ENCODE assay signal across 10 mouse cellular contexts in the genomic region with DNA sequence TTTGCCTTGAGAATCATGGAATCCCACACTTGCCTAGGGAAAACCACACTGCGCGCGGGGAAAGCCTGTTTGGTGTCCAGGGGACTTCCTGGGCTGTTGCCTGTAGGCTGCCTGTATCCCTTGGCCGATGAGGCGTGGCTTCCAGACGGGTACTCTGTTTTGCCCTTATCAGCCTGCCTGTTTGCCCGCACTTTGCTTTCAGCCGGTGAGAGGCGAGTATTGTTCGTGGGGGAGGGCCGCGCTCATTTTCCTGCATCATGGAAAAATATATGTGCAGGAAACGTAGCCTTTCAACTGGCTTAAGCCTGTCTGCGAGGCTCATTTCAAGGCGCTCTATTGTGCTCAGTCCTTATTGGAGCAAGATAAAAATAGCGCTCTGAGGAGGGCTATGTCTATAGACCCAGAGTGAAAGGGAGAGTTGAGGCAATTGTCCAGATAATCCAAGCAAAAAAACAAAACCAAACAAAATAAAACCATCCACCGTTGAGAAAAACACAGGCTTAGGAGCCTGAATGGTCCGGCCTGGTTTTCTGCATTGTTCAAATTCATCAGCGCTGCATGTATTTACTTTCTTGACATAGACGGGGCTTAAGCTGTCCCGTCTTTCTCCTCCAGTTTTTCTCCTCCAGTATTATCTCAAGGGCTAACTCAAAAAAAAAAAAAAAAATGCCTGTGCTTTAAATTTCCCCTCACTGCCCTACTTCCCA.
DNase-seq lines count a peak whose midpoint lies in the region; ATAC-seq and TF ChIP-seq lines count a peak whose summit lies in the region.
"Had no signal": no experiment of that assay in that cellular context is flagged by ENCODE, and none has a peak within 500 bp of the region (broad histone marks: within the 10 kb centered on the region; RNA-seq: fewer than 3 reads in every experiment).

No protein-coding gene starts in this region.

- peaks cover 2 to 3% of the 10 kb centered on the region in 2 experiments; a peak in 1 of 4 replicates for H3K4me1 ChIP-seq in ES-E14 (ENCODE audit: control insufficient read depth in 2 of 2, insufficient read depth in 2 of 2, low read length in 2 of 2, poor library complexity in 1 of 2)
- H3K4me1 ChIP-seq in embryonic facial prominence, embryonic 11.5 days (ENCODE audit: control insufficient read depth, insufficient read depth, low read length): no peaks in the 10 kb centered on the region
- H3K4me1 ChIP-seq in intestine, embryonic 16.5 days (ENCODE audit: control insufficient read depth, insufficient read depth, low read length): 0 out of 2 replicates have a peak, but pooled peaks cover 3% of the 10 kb centered on the region

- no peaks in the 10 kb centered on the region for H3K27me3 ChIP-seq in embryonic facial prominence, embryonic 11.5 days (ENCODE audit: control insufficient read depth, insufficient read depth, low read length)
- no peaks in the 10 kb centered on the region for H3K27me3 ChIP-seq in intestine, embryonic 16.5 days (replicated peaks; ENCODE audit: control insufficient read depth, insufficient read depth, low read length)
- H3K27me3 ChIP-seq: Patski had no signal

- peak overlapping the region in 1 of 2 experiments; percentile 32; a peak in 2 of 4 replicates for H3K4me3 ChIP-seq in ES-E14 (ENCODE audit: insufficient read depth in 1 of 2, low read depth in 1 of 2, low read length in 2 of 2, poor library complexity in 1 of 2, severe bottlenecking in 1 of 2)
- H3K4me3 ChIP-seq in embryonic facial prominence, embryonic 11.5 days (ENCODE audit: low read depth, low read length): no peak overlapping the region
- H3K4me3 ChIP-seq in intestine, embryonic 16.5 days (ENCODE audit: low read length): peak overlapping the region; percentile 13; the same call in 1 of the 2 replicates
- H3K4me3 ChIP-seq: myocyte had no signal

- no peaks in the 10 kb centered on the region for H3K9me3 ChIP-seq in ES-E14 (ENCODE audit: control insufficient read depth, insufficient read depth, low read depth, low read length)
- H3K9me3 ChIP-seq in embryonic facial prominence, embryonic 11.5 days (replicated peaks; ENCODE audit: control insufficient read depth, low read length): no peaks in the 10 kb centered on the region
- H3K9me3 ChIP-seq in intestine, embryonic 16.5 days (ENCODE audit: control insufficient read depth, low read length): no peaks in the 10 kb centered on the region

- in situ Hi-C loops in ES-E14 (cut with MboI; ENCODE audit: low sequenced_read_pairs in 2 of 2, unreplicated experiment in 2 of 2): no loop called here

- WGBS in embryonic facial prominence, embryonic 11.5 days: 70% methylated on average over 21 of the region's 21 CpGs
- WGBS in intestine, embryonic 16.5 days: 44% methylated on average over 21 of the region's 21 CpGs

- no peak overlapping the region for H3K4me2 ChIP-seq in embryonic facial prominence, embryonic 11.5 days (ENCODE audit: low read depth, low read length)
- H3K4me2 ChIP-seq in intestine, embryonic 16.5 days (ENCODE audit: low read depth, low read length): peak overlapping the region; percentile 40

- H3K36me3 ChIP-seq in ES-E14 (ENCODE audit: control insufficient read depth, insufficient read depth, low read length, poor library complexity, severe bottlenecking): no peaks in the 10 kb centered on the region
- H3K36me3 ChIP-seq in embryonic facial prominence, embryonic 11.5 days (replicated peaks; ENCODE audit: control insufficient read depth, insufficient read depth, low read depth, low read length): no peaks in the 10 kb centered on the region
- no peaks in the 10 kb centered on the region for H3K36me3 ChIP-seq in intestine, embryonic 16.5 days (ENCODE audit: control insufficient read depth, insufficient read depth, low read length)

- DNase-seq in ES-E14 (ENCODE audit: low read depth, low spot score): no peak
- peak; percentile 26 for DNase-seq in embryonic facial prominence, embryonic 11.5 days (ENCODE audit: low spot score)
- peak; percentile 28 for DNase-seq in lung, postnatal 10 days
- DNase-seq in layer of hippocampus, adult 11-12 months (ENCODE audit: low spot score): no peak
- DNase-seq in thymus, postnatal 25 days: no peak
- DNase-seq in cerebellum, postnatal 4 days (ENCODE audit: low spot score in 2 of 2): no peak
- no peak for DNase-seq in adrenal gland, adult 8-10 months

- H3K27ac ChIP-seq in ES-E14 (ENCODE audit: insufficient read depth, low read depth, low read length, poor library complexity, severe bottlenecking): no peak overlapping the region
- no peak overlapping the region for H3K27ac ChIP-seq in embryonic facial prominence, embryonic 11.5 days (replicated peaks; ENCODE audit: low read depth, low read length)
- peak overlapping the region; percentile 70 for H3K27ac ChIP-seq in intestine, embryonic 16.5 days (ENCODE audit: low read length)

- 0 out of 2 replicates have a peak overlapping the region, but pooled peaks have one; percentile 0 for H3K9ac ChIP-seq in ES-E14 (ENCODE audit: insufficient read depth, low read depth, low read length, poor library complexity, severe bottlenecking)
- H3K9ac ChIP-seq in embryonic facial prominence, embryonic 11.5 days (replicated peaks; ENCODE audit: low read length): no peak overlapping the region
- H3K9ac ChIP-seq in intestine, embryonic 16.5 days (ENCODE audit: low read depth, low read length): peak overlapping the region; percentile 16; the same call in 1 of the 2 replicates

- ATAC-seq in embryonic facial prominence, embryonic 11.5 days (replicated peaks; ENCODE audit: insufficient number of reproducible peaks, low FRiP score, low TSS enrichment, low read depth): peak; percentile 79; the same call in 1 of the 2 replicates
- ATAC-seq in intestine, embryonic 16.5 days: peak; percentile 86

TF ChIP-seq in ES-E14, 5 proteins besides CTCF, POLR2A, EP300 and RAD21:
- TF ChIP-seq CHD2 (IDR thresholded peaks at IDR 0.05; ENCODE audit: low read depth, low read length) (no peak), ZNF384 (IDR thresholded peaks at IDR 0.05; ENCODE audit: low read depth, low read length) (no peak), ZC3H11A (IDR thresholded peaks at IDR 0.05; ENCODE audit: borderline replicate concordance, low read depth, low read length) (no peak), HCFC1 (IDR thresholded peaks at IDR 0.05; ENCODE audit: borderline replicate concordance, insufficient read depth, low read length) (no peak)

Comparison
In these comparisons a context has a peak if more than half of its experiments do, and no peak if none do; other contexts are left out.
1. DNase-seq: peak in embryonic facial prominence, embryonic 11.5 days (single experiment) and lung, postnatal 10 days (single experiment); none in ES-E14 (single experiment), layer of hippocampus, adult 11-12 months (single experiment), thymus, postnatal 25 days (single experiment), cerebellum, postnatal 4 days (0 of 2) and adrenal gland, adult 8-10 months (single experiment).